Mouse (Mus musculus) hindbrain, embryonic 15.5 days (tissue): ENCODE results near the gene Cyp4f37. TPM values are rescaled to one million over a fixed set of nuclear protein-coding genes. Genes with fewer than 3 reads are reported as not detected.

ENCODE experiments used
- polyA plus RNA-seq: library from polyadenylated mRNA; unstranded; fragments of >200 nt; fragmentation: Nextera tagmentation; extraction: Ambion mirVana; gene quantifications from 2 replicates; pipeline ENCODE4 v1.2.1, GENCODE M21; 2015

The Cyp4f37 gene
- polyA plus RNA-seq, 1 experiment from 2014 or later: 0.67 TPM

Other genes with a start within 250 kb of the Cyp4f37 start
- 38.7 and 45.8 TPM in 2 replicates for gene Wiz, start 231.9 kb upstream of the Cyp4f37 start, polyA plus RNA-seq
- 0.42 and 0.65 TPM in 2 replicates for gene Rasal3, start 217.7 kb upstream of the Cyp4f37 start, polyA plus RNA-seq
- gene Pglyrp2, start 197.1 kb upstream of the Cyp4f37 start, polyA plus RNA-seq: not detected in 2 replicates
- 0.92 and 1.3 TPM in 2 replicates for gene Cyp4f39, start 168.6 kb upstream of the Cyp4f37 start, polyA plus RNA-seq
- 10.9 and 12.3 TPM in 2 replicates for gene Cyp4f17, start 115.3 kb upstream of the Cyp4f37 start, polyA plus RNA-seq
- 17.3 and 18.7 TPM in 2 replicates for gene Cyp4f16, start 84.8 kb upstream of the Cyp4f37 start, polyA plus RNA-seq
- gene Cyp4f40, start 37.6 kb downstream of the Cyp4f37 start, polyA plus RNA-seq: 0.16 TPM in 1 of 2 replicates, not detected in the other
- 2.4 and 3.5 TPM in 2 replicates for gene Cyp4f15, start 64.3 kb downstream of the Cyp4f37 start, polyA plus RNA-seq
- 35.7 and 36.2 TPM in 2 replicates for gene Zfp871, start 167.0 kb downstream of the Cyp4f37 start, polyA plus RNA-seq
- 47.0 and 50.7 TPM in 2 replicates for gene Zfp811, start 188.6 kb downstream of the Cyp4f37 start, polyA plus RNA-seq
- gene Zfp799, start 209.0 kb downstream of the Cyp4f37 start, polyA plus RNA-seq: 17.9 and 18.4 TPM in 2 replicates